Mouse (Mus musculus): ENCODE measurements around the gene Slc6a20b. TPM values are rescaled to one million over a fixed set of nuclear protein-coding genes. Genes with fewer than 3 reads are reported as not detected.
"Not testable (repeated sequence)": the region's sequence is repeated elsewhere in the genome, so short reads cannot be mapped to it uniquely, and the experiment has no call there.

The Slc6a20b gene
- total RNA-seq (2021), result not detected
- long read RNA-seq, experiment 1, result 0 reads
- long read RNA-seq, experiment 2, result 0 reads

- DNase-seq, result no peak
Measured at GRCm38 (mm10) chr9:123632281-123632680, at the start of gene Slc6a20b. Gene Slc6a20b (minus strand): TSS chr9:123632565.

- DNase-seq, result no peak
Measured at GRCm38 (mm10) chr9:123679198-123679597, 46.8 kb upstream of the Slc6a20b start.

GRCm38 (mm10) chr9:123678327-123679105 is 46.2 kb upstream of the Slc6a20b start, which contains the start of the genes Ccr9 and Slc6a20a:
Gene Ccr9 (plus strand): TSS chr9:123678439.
Gene Slc6a20a (minus strand): TSS chr9:123678885.
- DNase-seq, result peak in 1 of 2 experiments; percentile 10

GRCm38 (mm10) chr9:123665645-123666044 is 33.3 kb upstream of the Slc6a20b start:
- peak; percentile 49 to 62 for DNase-seq

- DNase-seq, result not testable (repeated sequence)
Measured at GRCm38 (mm10) chr9:123659986-123660676, 27.8 kb upstream of the Slc6a20b start.

- DNase-seq, result no peak
Measured at GRCm38 (mm10) chr9:123658981-123659380, 26.6 kb upstream of the Slc6a20b start.

GRCm38 (mm10) chr9:123657457-123657856 is 25.1 kb upstream of the Slc6a20b start:
- DNase-seq, result no peak

- DNase-seq, result no peak
Measured at GRCm38 (mm10) chr9:123651369-123651768, 19.0 kb upstream of the Slc6a20b start.

- no peak for DNase-seq
Measured at GRCm38 (mm10) chr9:123649785-123650511, 17.6 kb upstream of the Slc6a20b start.

GRCm38 (mm10) chr9:123640106-123640505 is 7.7 kb upstream of the Slc6a20b start:
- DNase-seq, result no peak

- peak; percentile 22 to 43 for DNase-seq
Measured at GRCm38 (mm10) chr9:123638668-123639089, 6.3 kb upstream of the Slc6a20b start.

- DNase-seq, result peak; percentile 44 to 54
Measured at GRCm38 (mm10) chr9:123638231-123638630, 5.9 kb upstream of the Slc6a20b start.

- DNase-seq, result no peak
Measured at GRCm38 (mm10) chr9:123636771-123637170, 4.4 kb upstream of the Slc6a20b start.

- DNase-seq, result no peak
Measured at GRCm38 (mm10) chr9:123632993-123633392, 628 bp upstream of the Slc6a20b start.

- DNase-seq, result no peak
Measured at GRCm38 (mm10) chr9:123631666-123632065, 699 bp downstream of the Slc6a20b start.

GRCm38 (mm10) chr9:123625821-123626220 is 6.5 kb downstream of the Slc6a20b start:
- no peak for DNase-seq

- no peak for DNase-seq
Measured at GRCm38 (mm10) chr9:123624741-123625140, 7.6 kb downstream of the Slc6a20b start.

- DNase-seq, result no peak
Measured at GRCm38 (mm10) chr9:123620311-123621098, 11.9 kb downstream of the Slc6a20b start.

GRCm38 (mm10) chr9:123601529-123601928 is 30.8 kb downstream of the Slc6a20b start:
- DNase-seq, result no peak

- no peak for DNase-seq
Measured at GRCm38 (mm10) chr9:123597376-123597775, 35.0 kb downstream of the Slc6a20b start.

- no peak for DNase-seq
Measured at GRCm38 (mm10) chr9:123596910-123597309, 35.5 kb downstream of the Slc6a20b start.

- DNase-seq, result no peak
Measured at GRCm38 (mm10) chr9:123595194-123595593, 37.2 kb downstream of the Slc6a20b start.
